Comparison of ENCODE assay signal across 10 mouse cellular contexts in the genomic region with DNA sequence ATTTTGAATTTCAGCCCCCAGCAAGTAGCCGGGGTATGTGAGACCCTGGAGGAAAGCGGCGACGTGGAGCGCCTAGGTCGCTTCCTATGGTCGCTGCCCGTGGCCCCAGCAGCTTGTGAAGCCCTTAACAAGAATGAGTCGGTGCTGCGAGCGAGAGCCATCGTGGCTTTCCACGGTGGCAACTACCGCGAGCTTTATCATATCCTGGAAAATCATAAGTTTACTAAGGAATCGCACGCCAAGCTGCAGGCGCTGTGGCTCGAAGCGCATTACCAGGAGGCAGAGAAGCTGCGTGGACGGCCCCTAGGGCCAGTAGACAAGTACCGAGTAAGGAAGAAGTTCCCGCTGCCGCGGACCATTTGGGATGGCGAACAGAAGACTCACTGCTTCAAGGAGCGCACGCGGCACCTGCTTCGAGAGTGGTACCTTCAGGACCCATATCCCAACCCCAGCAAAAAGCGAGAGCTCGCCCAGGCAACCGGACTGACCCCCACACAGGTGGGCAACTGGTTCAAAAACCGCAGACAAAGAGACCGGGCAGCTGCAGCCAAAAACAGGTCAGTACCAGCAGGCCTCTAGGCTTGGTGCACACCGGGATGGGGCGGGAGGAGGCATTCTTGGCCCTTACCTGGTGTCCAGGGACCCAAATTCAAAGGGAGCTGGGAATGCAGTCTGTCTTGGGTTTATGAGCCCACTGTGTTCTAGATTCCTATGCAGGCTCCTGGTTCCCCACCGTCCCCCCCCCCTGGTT. TPM values are rescaled to one million over a fixed set of nuclear protein-coding genes. Genes with fewer than 3 reads are reported as not detected.
DNase-seq lines count a peak whose midpoint lies in the region; ATAC-seq lines count a peak whose summit lies in the region.
"Had no signal": no experiment of that assay in that cellular context is flagged by ENCODE, and none has a peak within 500 bp of the region (broad histone marks: within the 10 kb centered on the region; RNA-seq: fewer than 3 reads in every experiment).

TSS of gene 4930447C04Rik (minus strand) at position 704 of the 751 bp plus-strand sequence.

- H3K4me3 ChIP-seq in heart, embryonic 15.5 days, result peak within 1 kb of the TSS; percentile 29
- H3K4me3 ChIP-seq in forebrain, embryonic 16.5 days (replicated peaks; ENCODE audit: low read length), result peak within 1 kb of the TSS; percentile 18; the same call in 1 of the 2 replicates

- no peak for DNase-seq in heart, adult 11 months
- DNase-seq in ZHBTc4 (ENCODE audit: low read depth, low spot score), result peak; percentile 48
- peak; percentile 12 for DNase-seq in mesoderm, embryonic 11.5 days (ENCODE audit: low read depth, low spot score)
- DNase-seq in spleen, postnatal 4 days (ENCODE audit: low spot score in 2 of 2), result no peak
- no peak for DNase-seq in spleen, adult 12 weeks (ENCODE audit: low spot score)
- no peak for DNase-seq in left cerebral cortex, postnatal 14 days (ENCODE audit: low spot score in 2 of 2)
- DNase-seq: adrenal gland, postnatal 36 days; thymus, adult 18-20 months had no signal

- peak within 1 kb of the TSS; percentile 48 for H3K4me2 ChIP-seq in heart, embryonic 15.5 days
- H3K4me2 ChIP-seq in forebrain, embryonic 16.5 days (ENCODE audit: low read length), result 0 out of 2 replicates have a peak within 1 kb of the TSS, but pooled peaks have one; percentile 19

- no peak within 1 kb of the TSS for H3K9ac ChIP-seq in heart, embryonic 15.5 days
- H3K9ac ChIP-seq in forebrain, embryonic 16.5 days (replicated peaks; ENCODE audit: low read depth, low read length), result no peak within 1 kb of the TSS

- H3K36me3 ChIP-seq in heart, embryonic 15.5 days, result no peaks in the 10 kb centered on the region
- H3K36me3 ChIP-seq in forebrain, embryonic 16.5 days (ENCODE audit: control insufficient read depth, insufficient read depth), result no peaks in the 10 kb centered on the region

- H3K9me3 ChIP-seq in heart, embryonic 15.5 days (replicated peaks), result no peaks in the 10 kb centered on the region
- no peaks in the 10 kb centered on the region for H3K9me3 ChIP-seq in forebrain, embryonic 16.5 days (ENCODE audit: control insufficient read depth, low read length)

- no peak within 1 kb of the TSS for H3K27ac ChIP-seq in heart, embryonic 15.5 days
- no peak within 1 kb of the TSS for H3K27ac ChIP-seq in forebrain, embryonic 16.5 days (ENCODE audit: low read length)

- peaks cover 19% of the 10 kb centered on the region for H3K4me1 ChIP-seq in heart, embryonic 15.5 days (replicated peaks)
- H3K4me1 ChIP-seq in forebrain, embryonic 16.5 days (replicated peaks; ENCODE audit: control insufficient read depth, insufficient read depth, low read length), result peaks cover 12% of the 10 kb centered on the region

- ATAC-seq in heart, embryonic 15.5 days (replicated peaks; ENCODE audit: insufficient number of reproducible peaks, insufficient read depth, low FRiP score, low read depth), result no peak
- peak; percentile 34; the same call in 1 of the 2 replicates for ATAC-seq in forebrain, embryonic 16.5 days

- 3% methylated on average over 39 of the region's 39 CpGs for WGBS in heart, embryonic 15.5 days
- WGBS in forebrain, embryonic 16.5 days, result 1% methylated on average over 39 of the region's 39 CpGs

- intact Hi-C loops in left cerebral cortex, postnatal 14 days (cut with DNase I), result no loop called here

- H3K27me3 ChIP-seq in heart, embryonic 15.5 days, result peaks cover 94% of the 10 kb centered on the region
- peaks cover 74% of the 10 kb centered on the region for H3K27me3 ChIP-seq in forebrain, embryonic 16.5 days (replicated peaks; ENCODE audit: control insufficient read depth, insufficient read depth, low read length)

RNA-seq across cellular contexts. Expression of gene 4930447C04Rik, which starts in this region (rescaled TPM):
- 1.9 and 2.1 TPM in 2 replicates for polyA plus RNA-seq in heart, embryonic 15.5 days (2015; fragmentation: Nextera tagmentation; extraction: Ambion mirVana)
- polyA plus RNA-seq in forebrain, embryonic 16.5 days (2015; fragmentation: Nextera tagmentation; extraction: Ambion mirVana), result 2.1 and 3.4 TPM in 2 replicates
- 1 to 10 TPM; 6.8 to 7.9 TPM for total RNA-seq in left cerebral cortex, postnatal 14 days (2021)

Comparison
In these comparisons a context has a peak if more than half of its experiments do, and no peak if none do; other contexts are left out.
1. DNase-seq: peak in ZHBTc4 (single experiment) and mesoderm, embryonic 11.5 days (single experiment); none in heart, adult 11 months (single experiment), spleen, postnatal 4 days (0 of 2), spleen, adult 12 weeks (single experiment) and left cerebral cortex, postnatal 14 days (0 of 2).